In genomic region chr15:95987916-95988315, GRCm38 (mm10) we compare ENCODE assay signal across 17 mouse cellular contexts.
"Had no signal": no experiment of that assay in that cellular context is flagged by ENCODE, and none has a peak within 500 bp of the region (broad histone marks: within the 10 kb centered on the region; RNA-seq: fewer than 3 reads in every experiment).

No protein-coding gene starts in this region.

- H3K27me3 ChIP-seq: liver, embryonic 12.5 days; midbrain, embryonic 12.5 days; neural tube, embryonic 12.5 days; stomach, embryonic 15.5 days had no signal

- H3K9me3 ChIP-seq: midbrain, embryonic 10.5 days; neural tube, embryonic 12.5 days; stomach, embryonic 15.5 days had no signal

- H3K4me2 ChIP-seq: liver, embryonic 12.5 days; lung, embryonic 14.5 days; midbrain, embryonic 12.5 days; neural tube, embryonic 12.5 days; stomach, embryonic 15.5 days had no signal

- H3K36me3 ChIP-seq: liver, embryonic 12.5 days; midbrain, embryonic 10.5 days; midbrain, embryonic 12.5 days; neural tube, embryonic 12.5 days; stomach, embryonic 15.5 days had no signal

- H3K9ac ChIP-seq: liver, embryonic 12.5 days; liver, embryonic 14.5 days; lung, embryonic 14.5 days; midbrain, embryonic 12.5 days; neural tube, embryonic 12.5 days; stomach, embryonic 15.5 days had no signal

- H3K4me3 ChIP-seq: liver, embryonic 12.5 days; midbrain, embryonic 10.5 days; midbrain, embryonic 12.5 days; myocyte; neural tube, embryonic 12.5 days; stomach, embryonic 15.5 days had no signal

- ATAC-seq: liver, embryonic 12.5 days; midbrain, embryonic 16.5 days had no signal

- DNase-seq: lung, adult 18-20 months; lung, embryonic 14.5 days; lung, postnatal 10 days; lung, postnatal 4 days; midbrain, embryonic 14.5 days; right cerebral cortex, postnatal 14 days; thymus, adult 2 months; thymus, postnatal 25 days; thymus, postnatal 4 days had no signal

- H3K27ac ChIP-seq: liver, embryonic 12.5 days; liver, embryonic 14.5 days; midbrain, embryonic 10.5 days; midbrain, embryonic 12.5 days; neural tube, embryonic 12.5 days; stomach, embryonic 15.5 days had no signal

- H3K4me1 ChIP-seq: liver, embryonic 12.5 days; midbrain, embryonic 10.5 days; midbrain, embryonic 12.5 days; neural tube, embryonic 12.5 days; stomach, embryonic 15.5 days had no signal
